Mouse (Mus musculus): ENCODE results near the gene Gm3298.
"Not testable (repeated sequence)": the region's sequence is repeated elsewhere in the genome, so short reads cannot be mapped to it uniquely, and the experiment has no call there.

- TF ChIP-seq POLR2A (IDR thresholded peaks at IDR 0.05; ENCODE audit: control insufficient read depth, extremely low read depth, insufficient read depth, low read length, poor library complexity); CTCF (IDR thresholded peaks at IDR 0.05; ENCODE audit: borderline replicate concordance, control insufficient read depth, extremely low read depth, insufficient read depth, low read length, poor library complexity): not testable (repeated sequence)
Observed at GRCm38 (mm10) chr14:5015591-5015990, at the start of gene Gm3298.
